Mouse (Mus musculus): Measurements from ENCODE around the gene Chpf. TPM values are rescaled to one million over a fixed set of nuclear protein-coding genes. Genes with fewer than 3 reads are reported as not detected.

Gene Chpf
- polyA plus RNA-seq, 1 experiment from 2014 or later: 23.9 TPM

DNA sequence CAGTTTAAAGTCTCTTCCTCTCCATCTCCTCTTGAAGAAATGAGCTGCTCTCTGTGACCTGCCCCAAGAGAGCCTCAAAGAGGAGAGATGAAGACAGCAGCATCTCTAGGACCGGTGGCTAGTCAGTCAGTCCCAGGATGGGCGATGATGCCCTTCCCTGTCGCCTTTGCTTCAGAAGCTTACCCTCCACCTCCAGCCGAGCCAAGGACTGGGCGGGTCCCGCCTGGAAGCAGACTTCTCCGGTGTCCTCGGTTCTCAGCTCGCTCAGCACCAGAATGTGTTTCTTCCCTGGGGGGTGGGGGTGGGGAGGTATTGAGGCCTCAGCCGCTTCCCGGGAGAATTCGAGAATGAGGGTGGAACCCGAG is 7.9 kb upstream of the Chpf start:
- Histone ChIP-seq H3K27ac (ENCODE audit: low read length) (no peak overlapping the region), H3K4me3 (ENCODE audit: low read length) (peak overlapping the region; percentile 47), H3K4me2 (ENCODE audit: low read depth, low read length) (peak overlapping the region; percentile 70), H3K9ac (ENCODE audit: low read length) (no peak overlapping the region; the same call in 1 of the 2 replicates), H3K27me3 (ENCODE audit: control insufficient read depth, insufficient read depth, low read length) (peaks cover 59% of the 10 kb centered on the region), H3K9me3 (replicated peaks; ENCODE audit: control insufficient read depth, low read length) (no peaks in the 10 kb centered on the region), H3K36me3 (ENCODE audit: control insufficient read depth, insufficient read depth) (peaks cover 29% of the 10 kb centered on the region), H3K4me1 (ENCODE audit: control insufficient read depth, insufficient read depth, low read length) (peaks cover 8% of the 10 kb centered on the region; the same call in 1 of the 2 replicates)
- WGBS: 34% methylated on average over 13 of the region's 13 CpGs
- no peak for ATAC-seq (replicated peaks; ENCODE audit: extremely low read depth, insufficient read depth, low FRiP score)

DNA sequence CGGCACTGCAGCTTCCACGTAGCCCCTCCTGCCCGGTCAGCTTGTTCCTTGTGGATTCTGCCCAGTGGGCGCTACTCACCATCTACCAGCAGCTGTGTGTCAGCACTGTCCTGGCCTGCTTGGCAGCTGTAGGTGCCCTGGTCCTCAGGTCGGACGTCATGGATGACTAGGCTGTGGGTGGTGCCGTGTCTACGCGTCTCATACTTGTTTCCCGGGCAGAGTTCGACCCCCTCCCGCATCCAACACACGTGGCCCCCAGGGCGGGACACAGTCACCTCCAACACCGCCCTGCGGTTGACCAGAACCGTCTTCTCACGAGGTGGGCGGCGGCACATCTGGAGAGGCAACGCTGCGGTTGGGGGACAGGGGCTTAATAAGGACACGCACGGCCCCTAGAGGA is 7.5 kb upstream of the Chpf start:
- Histone ChIP-seq H3K4me3 (ENCODE audit: low read length) (no peak overlapping the region), H3K27me3 (ENCODE audit: control insufficient read depth, insufficient read depth, low read length) (peaks cover 64% of the 10 kb centered on the region), H3K9me3 (replicated peaks; ENCODE audit: control insufficient read depth, low read length) (no peaks in the 10 kb centered on the region), H3K4me2 (ENCODE audit: low read depth, low read length) (no peak overlapping the region), H3K9ac (ENCODE audit: low read length) (no peak overlapping the region), H3K27ac (ENCODE audit: low read length) (no peak overlapping the region), H3K4me1 (ENCODE audit: control insufficient read depth, insufficient read depth, low read length) (peaks cover 8% of the 10 kb centered on the region; the same call in 1 of the 2 replicates), H3K36me3 (ENCODE audit: control insufficient read depth, insufficient read depth) (peaks cover 24% of the 10 kb centered on the region)
- no peak for ATAC-seq (replicated peaks; ENCODE audit: extremely low read depth, insufficient read depth, low FRiP score)
- WGBS: 32% methylated on average over 24 of the region's 24 CpGs

DNA sequence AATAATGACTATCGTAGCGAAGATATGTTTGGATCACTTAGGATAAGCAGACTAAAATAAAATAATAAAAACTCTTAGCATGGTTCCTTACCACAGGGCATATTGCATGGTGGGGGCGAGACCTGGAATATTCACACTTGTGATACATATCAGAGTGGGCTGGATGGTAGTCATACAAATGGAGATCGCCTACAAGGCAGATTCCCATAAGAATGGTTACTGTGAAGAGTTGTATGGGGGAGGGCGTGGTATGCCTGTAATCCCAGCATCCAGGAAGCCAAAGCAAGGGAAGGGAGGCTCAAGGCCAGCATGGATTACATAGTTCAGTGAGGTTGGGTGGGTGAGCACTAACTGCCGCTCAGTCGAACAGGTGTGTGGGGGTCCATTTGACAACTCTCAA is 1.6 kb upstream of the Chpf start:
- peaks cover 56% of the 10 kb centered on the region for H3K27me3 ChIP-seq (ENCODE audit: control insufficient read depth, insufficient read depth, low read length)
- H3K9me3 ChIP-seq (replicated peaks; ENCODE audit: control insufficient read depth, low read length): no peaks in the 10 kb centered on the region
- peaks cover 17% of the 10 kb centered on the region for H3K4me1 ChIP-seq (ENCODE audit: control insufficient read depth, insufficient read depth, low read length)
- 84% methylated on average over 7 of the region's 7 CpGs for WGBS
- H3K9ac ChIP-seq (ENCODE audit: low read length): no peak overlapping the region
- H3K4me3 ChIP-seq (ENCODE audit: low read length): no peak overlapping the region
- no peak overlapping the region for H3K27ac ChIP-seq (ENCODE audit: low read length)
- no peak for ATAC-seq (replicated peaks; ENCODE audit: extremely low read depth, insufficient read depth, low FRiP score)
- H3K36me3 ChIP-seq (ENCODE audit: control insufficient read depth, insufficient read depth): no peaks in the 10 kb centered on the region; the same call in 1 of the 2 replicates
- H3K4me2 ChIP-seq (ENCODE audit: low read depth, low read length): no peak overlapping the region

DNA sequence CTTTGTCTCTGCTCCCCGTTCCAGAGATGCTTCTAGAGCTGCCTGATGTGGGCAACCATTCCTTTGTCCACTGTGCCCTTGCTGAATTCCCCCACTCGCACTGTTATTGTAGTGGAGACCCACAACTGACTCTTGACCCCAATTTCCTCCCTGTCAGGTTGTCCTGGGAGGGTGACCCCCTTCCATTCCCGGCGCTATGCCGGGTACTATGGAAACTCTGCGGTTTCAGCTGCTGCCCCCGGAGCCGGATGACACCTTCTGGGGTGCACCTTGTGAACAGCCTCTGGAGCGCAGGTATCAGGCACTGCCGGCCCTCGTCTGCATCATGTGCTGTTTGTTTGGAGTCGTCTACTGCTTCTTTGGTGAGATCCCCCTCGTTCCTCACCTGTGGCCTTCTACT is 929 bp upstream of the Chpf start:
- Histone ChIP-seq H3K4me2 (ENCODE audit: low read depth, low read length) (peak overlapping the region; percentile 81), H3K4me3 (ENCODE audit: low read length) (peak overlapping the region; percentile 76), H3K27me3 (ENCODE audit: control insufficient read depth, insufficient read depth, low read length) (peaks cover 49% of the 10 kb centered on the region), H3K9ac (ENCODE audit: low read length) (no peak overlapping the region), H3K4me1 (ENCODE audit: control insufficient read depth, insufficient read depth, low read length) (peaks cover 17% of the 10 kb centered on the region), H3K27ac (ENCODE audit: low read length) (no peak overlapping the region), H3K9me3 (replicated peaks; ENCODE audit: control insufficient read depth, low read length) (no peaks in the 10 kb centered on the region), H3K36me3 (ENCODE audit: control insufficient read depth, insufficient read depth) (peaks cover 5% of the 10 kb centered on the region)
- WGBS: 25% methylated on average over 13 of the region's 13 CpGs
- no peak for ATAC-seq (replicated peaks; ENCODE audit: extremely low read depth, insufficient read depth, low FRiP score)

DNA sequence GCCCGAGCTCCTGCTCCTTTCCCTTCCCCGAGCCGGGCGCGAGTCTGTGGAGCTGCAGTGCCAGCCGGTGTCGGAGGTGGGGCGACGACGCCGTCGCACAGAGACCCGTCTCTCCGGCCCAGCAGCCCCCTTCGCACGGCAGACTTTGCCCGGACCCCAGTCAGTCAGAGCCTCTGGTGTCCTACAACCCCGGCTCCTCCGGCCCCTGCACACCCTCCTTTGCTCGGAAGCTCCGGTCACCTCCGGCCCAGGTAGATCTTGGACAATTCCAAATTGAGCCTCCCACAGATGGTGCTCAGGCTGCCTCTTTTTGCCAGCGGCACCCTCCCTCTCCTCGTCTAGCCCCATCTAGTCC is 505 bp upstream of the Chpf start:
- H3K9ac ChIP-seq (ENCODE audit: low read length): no peak overlapping the region
- peaks cover 17% of the 10 kb centered on the region for H3K4me1 ChIP-seq (ENCODE audit: control insufficient read depth, insufficient read depth, low read length)
- peaks cover 47% of the 10 kb centered on the region for H3K27me3 ChIP-seq (ENCODE audit: control insufficient read depth, insufficient read depth, low read length)
- no peak overlapping the region for H3K27ac ChIP-seq (ENCODE audit: low read length)
- 2% methylated on average over 23 of the region's 24 CpGs for WGBS
- no peaks in the 10 kb centered on the region for H3K9me3 ChIP-seq (replicated peaks; ENCODE audit: control insufficient read depth, low read length)
- H3K4me2 ChIP-seq (ENCODE audit: low read depth, low read length): peak overlapping the region; percentile 81
- peak; percentile 4 for ATAC-seq (replicated peaks; ENCODE audit: extremely low read depth, insufficient read depth, low FRiP score)
- peaks cover 9% of the 10 kb centered on the region for H3K36me3 ChIP-seq (ENCODE audit: control insufficient read depth, insufficient read depth)
- peak overlapping the region; percentile 76 for H3K4me3 ChIP-seq (ENCODE audit: low read length)

DNA sequence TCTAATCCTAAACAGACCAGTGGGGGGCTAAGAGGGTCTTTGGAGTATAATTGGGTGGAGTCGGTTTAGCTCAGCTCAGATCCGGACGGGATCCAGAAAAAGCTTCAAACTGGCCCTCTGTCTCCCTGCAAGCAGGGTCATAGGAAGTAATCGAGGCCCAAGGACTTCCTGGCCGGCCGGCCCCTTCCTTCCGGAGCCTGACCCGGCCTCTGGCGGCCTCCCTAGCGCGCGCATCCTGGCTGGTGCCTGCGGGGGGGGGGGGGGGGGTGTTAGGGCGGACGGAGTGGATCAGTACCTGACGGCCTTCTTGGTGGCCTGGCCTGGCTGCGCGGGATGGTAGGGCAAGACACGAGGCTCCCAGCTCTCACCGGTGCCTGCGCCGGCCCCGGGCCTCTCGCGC is 610 bp downstream of the Chpf start:
- H3K4me1 ChIP-seq (ENCODE audit: control insufficient read depth, insufficient read depth, low read length): peaks cover 17% of the 10 kb centered on the region
- peaks cover 45% of the 10 kb centered on the region for H3K27me3 ChIP-seq (ENCODE audit: control insufficient read depth, insufficient read depth, low read length)
- peaks cover 12% of the 10 kb centered on the region for H3K36me3 ChIP-seq (ENCODE audit: control insufficient read depth, insufficient read depth)
- peak overlapping the region; percentile 76 for H3K4me3 ChIP-seq (ENCODE audit: low read length)
- H3K9me3 ChIP-seq (replicated peaks; ENCODE audit: control insufficient read depth, low read length): no peaks in the 10 kb centered on the region
- WGBS: 0% methylated on average over 12 of the region's 25 CpGs
- H3K4me2 ChIP-seq (ENCODE audit: low read depth, low read length): peak overlapping the region; percentile 81
- peak overlapping the region; percentile 76 for H3K27ac ChIP-seq (ENCODE audit: low read length)
- ATAC-seq (replicated peaks; ENCODE audit: extremely low read depth, insufficient read depth, low FRiP score): peak; percentile 21
- H3K9ac ChIP-seq (ENCODE audit: low read length): peak overlapping the region; percentile 79

DNA sequence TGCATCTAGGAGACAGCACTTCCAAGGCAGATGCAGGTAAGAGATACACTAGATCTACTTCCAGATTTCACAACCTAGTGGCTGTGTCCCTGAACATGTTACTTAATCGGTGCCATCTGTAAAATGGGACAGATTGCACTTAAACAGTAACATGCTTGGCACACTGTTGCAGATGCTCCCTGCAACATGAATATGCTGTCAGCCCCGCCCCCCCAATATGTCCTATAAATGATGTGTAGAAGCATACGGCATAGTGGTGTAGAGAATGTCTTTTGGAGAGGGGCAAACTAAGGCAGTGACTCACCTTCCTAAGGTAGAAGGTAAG is 1.2 kb downstream of the Chpf start:
- no peak for ATAC-seq (replicated peaks; ENCODE audit: extremely low read depth, insufficient read depth, low FRiP score)
- Histone ChIP-seq H3K4me2 (ENCODE audit: low read depth, low read length) (peak overlapping the region; percentile 81), H3K27me3 (ENCODE audit: control insufficient read depth, insufficient read depth, low read length) (peaks cover 45% of the 10 kb centered on the region), H3K4me1 (ENCODE audit: control insufficient read depth, insufficient read depth, low read length) (peaks cover 17% of the 10 kb centered on the region), H3K4me3 (ENCODE audit: low read length) (peak overlapping the region; percentile 76), H3K9me3 (replicated peaks; ENCODE audit: control insufficient read depth, low read length) (no peaks in the 10 kb centered on the region), H3K36me3 (ENCODE audit: control insufficient read depth, insufficient read depth) (peaks cover 13% of the 10 kb centered on the region), H3K9ac (ENCODE audit: low read length) (peak overlapping the region; percentile 79), H3K27ac (ENCODE audit: low read length) (no peak overlapping the region)
- WGBS: 38% methylated on average over 3 of the region's 3 CpGs

DNA sequence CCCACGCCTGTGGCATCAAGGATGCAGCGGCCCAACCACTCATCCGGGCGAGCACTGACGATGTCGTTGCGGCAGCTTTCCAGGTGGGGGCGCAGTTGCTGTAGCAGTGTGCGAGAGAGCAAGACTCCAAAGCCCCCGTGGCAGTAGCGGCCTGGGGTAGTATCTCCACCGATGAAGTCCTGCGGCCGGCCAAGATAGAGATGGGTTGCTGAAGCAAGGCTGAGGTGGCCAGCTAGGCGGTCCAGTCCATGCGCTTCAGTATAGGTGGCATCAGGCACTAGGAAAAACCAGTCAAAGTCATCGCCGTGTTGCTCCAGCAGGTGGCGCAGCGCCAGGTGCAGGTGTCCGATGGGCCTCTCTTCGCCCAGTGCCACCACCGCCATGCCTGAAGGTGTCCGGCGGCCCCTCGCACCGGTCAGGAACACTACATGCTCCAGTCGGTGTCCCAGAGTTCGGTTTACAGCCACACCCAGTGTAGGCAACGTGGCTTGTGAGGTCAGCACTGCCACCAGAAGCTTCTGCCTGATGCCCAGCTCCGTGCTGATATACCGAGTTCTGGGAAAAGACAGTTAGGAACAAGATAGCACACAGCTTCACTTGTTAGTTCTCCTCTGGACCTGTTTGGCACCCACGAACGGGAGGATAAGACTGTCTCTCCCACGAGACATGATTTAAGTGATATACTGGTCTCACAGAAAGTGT is 1.7 kb downstream of the Chpf start:
- Histone ChIP-seq H3K9ac (ENCODE audit: low read length) (no peak overlapping the region), H3K4me3 (ENCODE audit: low read length) (peak overlapping the region; percentile 76), H3K27me3 (ENCODE audit: control insufficient read depth, insufficient read depth, low read length) (peaks cover 44% of the 10 kb centered on the region), H3K9me3 (replicated peaks; ENCODE audit: control insufficient read depth, low read length) (no peaks in the 10 kb centered on the region), H3K36me3 (ENCODE audit: control insufficient read depth, insufficient read depth) (peaks cover 14% of the 10 kb centered on the region), H3K4me1 (ENCODE audit: control insufficient read depth, insufficient read depth, low read length) (peaks cover 17% of the 10 kb centered on the region), H3K27ac (ENCODE audit: low read length) (0 out of 2 replicates have a peak overlapping the region, but pooled peaks have one; percentile 14), H3K4me2 (ENCODE audit: low read depth, low read length) (peak overlapping the region; percentile 81)
- no peak for ATAC-seq (replicated peaks; ENCODE audit: extremely low read depth, insufficient read depth, low FRiP score)
- WGBS: 13% methylated on average over 35 of the region's 35 CpGs

DNA sequence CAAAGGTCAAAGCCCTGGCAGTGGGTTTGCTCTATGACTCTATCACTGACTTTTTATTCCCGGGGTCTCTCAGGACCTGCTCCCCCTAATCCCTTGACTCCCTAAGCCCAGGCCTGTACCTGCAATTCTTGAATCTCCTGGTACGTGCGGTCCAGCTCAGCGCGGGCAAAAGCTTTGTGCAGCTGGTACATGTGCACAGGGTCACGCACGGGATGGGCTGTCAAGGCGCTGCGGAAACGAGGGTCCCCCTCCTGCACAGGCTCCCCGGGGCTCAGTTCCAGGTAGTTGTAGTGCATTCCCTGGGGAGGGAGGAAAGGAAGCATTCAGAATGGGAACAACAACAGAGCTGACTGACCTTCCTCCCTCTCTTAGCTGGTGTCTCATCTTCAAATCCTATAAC is 2.7 kb downstream of the Chpf start:
- no peak overlapping the region for H3K9ac ChIP-seq (ENCODE audit: low read length)
- peaks cover 17% of the 10 kb centered on the region for H3K4me1 ChIP-seq (ENCODE audit: control insufficient read depth, insufficient read depth, low read length)
- WGBS: 94% methylated on average over 11 of the region's 11 CpGs
- no peak for ATAC-seq (replicated peaks; ENCODE audit: extremely low read depth, insufficient read depth, low FRiP score)
- H3K4me2 ChIP-seq (ENCODE audit: low read depth, low read length): no peak overlapping the region
- H3K27ac ChIP-seq (ENCODE audit: low read length): no peak overlapping the region
- peaks cover 14% of the 10 kb centered on the region for H3K36me3 ChIP-seq (ENCODE audit: control insufficient read depth, insufficient read depth)
- no peak overlapping the region for H3K4me3 ChIP-seq (ENCODE audit: low read length)
- H3K27me3 ChIP-seq (ENCODE audit: control insufficient read depth, insufficient read depth, low read length): peaks cover 41% of the 10 kb centered on the region
- H3K9me3 ChIP-seq (replicated peaks; ENCODE audit: control insufficient read depth, low read length): no peaks in the 10 kb centered on the region
